Mouse (Mus musculus): Measurements from ENCODE around the gene Rbfox3. TPM values are rescaled to one million over a fixed set of nuclear protein-coding genes. Genes with fewer than 3 reads are reported as not detected.
A peak's percentile ranks its signal among the peaks of the same experiment; 100 is the strongest.

Gene Rbfox3
- total RNA-seq, 2 experiments from 2014 or later: 0.09 TPM; not detected in 1

GRCm38 (mm10) chr11:118554542-118554941, 356.9 kb downstream of the Rbfox3 start:
- DNase-seq (ENCODE audit: low spot score): no peak

GRCm38 (mm10) chr11:118553926-118554325, 357.5 kb downstream of the Rbfox3 start:
- no peak for DNase-seq (ENCODE audit: low spot score)

GRCm38 (mm10) chr11:118553001-118553400, 358.4 kb downstream of the Rbfox3 start:
- peak; percentile 25 for DNase-seq (ENCODE audit: low spot score)

DNA sequence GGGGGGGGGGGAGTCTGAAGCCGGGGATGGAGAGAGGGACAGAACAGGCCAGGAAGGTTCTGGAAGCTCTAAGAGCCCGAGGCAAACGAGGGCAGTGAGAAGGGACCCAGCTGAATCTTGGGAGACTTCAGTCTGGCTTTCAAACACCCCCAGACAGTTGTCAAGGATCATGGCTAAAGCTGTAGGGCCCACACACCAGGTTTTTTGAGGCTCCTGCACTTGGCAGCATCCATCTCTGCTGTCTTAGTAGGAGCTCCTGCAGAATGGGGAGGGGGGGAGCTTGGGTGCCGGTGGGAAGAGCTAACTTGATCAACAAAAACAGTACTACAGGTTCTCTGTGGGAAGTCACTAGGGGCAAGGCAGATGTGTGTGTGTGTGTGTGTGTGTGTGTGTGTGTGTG, 358.9 kb downstream of the Rbfox3 start:
- DNase-seq (ENCODE audit: low spot score): no peak

- no peak for DNase-seq (ENCODE audit: low spot score)
These were observed 359.7 kb downstream of the Rbfox3 start for GRCm38 (mm10) chr11:118551705-118552104.

DNA sequence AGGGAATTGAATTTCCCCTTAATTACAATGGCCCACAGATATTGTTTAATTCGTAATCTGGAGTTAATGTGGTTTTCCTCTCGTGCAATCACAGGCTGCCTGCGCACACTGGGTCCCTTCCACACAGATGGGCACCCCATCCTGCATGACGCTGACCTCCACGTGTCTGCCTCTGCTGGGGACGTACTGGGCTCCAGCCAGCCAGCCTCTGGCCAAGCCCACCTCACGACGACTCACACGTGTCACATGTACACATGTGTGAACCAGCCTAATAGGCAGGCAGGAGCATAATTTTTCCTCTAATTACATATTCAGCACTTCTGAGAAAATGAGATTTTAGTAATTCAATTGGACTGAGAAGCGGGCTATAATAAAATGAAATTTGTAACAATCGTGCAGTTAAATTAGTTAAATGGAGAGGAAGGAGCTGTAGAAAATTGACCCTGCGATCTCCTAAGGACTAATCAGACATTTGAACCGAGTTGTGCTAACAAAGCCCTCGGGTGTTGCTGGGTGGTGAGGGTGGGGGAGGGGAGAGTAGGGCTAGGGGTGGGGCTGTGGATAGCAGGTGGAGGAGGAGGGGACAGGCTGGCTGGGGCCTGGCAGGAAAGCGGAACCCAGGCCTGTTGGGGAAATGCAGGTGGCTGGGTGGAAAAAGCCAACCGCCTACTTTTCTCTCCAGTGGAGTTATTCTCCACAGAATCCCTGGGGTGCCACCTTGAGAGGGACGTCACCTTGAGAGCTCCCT, 360.4 kb downstream of the Rbfox3 start:
- DNase-seq (ENCODE audit: low spot score): no peak

GRCm38 (mm10) chr11:118548242-118548641, 363.2 kb downstream of the Rbfox3 start:
- no peak for DNase-seq (ENCODE audit: low spot score)

DNA sequence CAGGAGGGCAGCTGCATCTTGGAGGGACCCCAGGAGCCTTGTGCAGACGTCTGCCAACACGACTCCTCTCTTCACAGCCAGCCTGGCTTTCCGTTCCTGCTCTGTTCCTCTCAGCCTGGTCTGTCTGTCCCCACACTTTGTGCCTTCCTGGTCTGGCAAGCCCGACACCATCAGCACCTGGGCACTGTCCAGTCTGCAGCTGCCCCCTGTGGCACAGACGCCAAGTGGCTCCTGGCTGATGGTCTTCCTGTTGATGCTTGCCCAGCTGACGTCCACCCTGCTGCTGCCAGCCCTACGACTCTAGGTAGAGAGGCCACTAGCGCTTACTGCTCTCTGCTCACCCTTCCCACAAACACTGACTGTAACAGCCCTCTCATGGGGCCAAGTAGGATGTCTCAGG, 365.1 kb downstream of the Rbfox3 start:
- DNase-seq (ENCODE audit: low spot score): no peak

- no peak for DNase-seq (ENCODE audit: low spot score)
These were observed 365.7 kb downstream of the Rbfox3 start for GRCm38 (mm10) chr11:118545690-118546089.

GRCm38 (mm10) chr11:118544564-118544963, 366.8 kb downstream of the Rbfox3 start:
- no peak for DNase-seq (ENCODE audit: low spot score)

DNA sequence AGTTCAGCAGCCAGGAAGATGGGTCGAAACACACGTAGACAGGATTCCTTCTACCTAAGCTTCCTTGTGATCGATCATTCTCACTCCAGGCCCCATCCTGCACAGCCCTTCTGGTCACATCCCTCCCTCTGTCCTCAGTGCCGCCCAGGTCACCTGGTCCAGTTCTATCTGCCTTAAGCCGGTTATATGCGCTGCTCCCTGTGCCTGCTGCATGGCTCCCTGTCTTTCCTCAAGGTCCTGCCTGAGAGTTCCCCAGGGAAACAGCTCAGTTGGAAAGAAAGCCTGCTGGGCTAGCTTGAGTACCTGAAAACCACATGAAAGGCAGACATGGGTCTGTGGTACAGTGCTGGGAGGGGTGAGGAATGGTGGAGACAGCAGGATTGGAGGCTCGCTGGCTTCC, 368.5 kb downstream of the Rbfox3 start:
- no peak for DNase-seq (ENCODE audit: low spot score)

DNA sequence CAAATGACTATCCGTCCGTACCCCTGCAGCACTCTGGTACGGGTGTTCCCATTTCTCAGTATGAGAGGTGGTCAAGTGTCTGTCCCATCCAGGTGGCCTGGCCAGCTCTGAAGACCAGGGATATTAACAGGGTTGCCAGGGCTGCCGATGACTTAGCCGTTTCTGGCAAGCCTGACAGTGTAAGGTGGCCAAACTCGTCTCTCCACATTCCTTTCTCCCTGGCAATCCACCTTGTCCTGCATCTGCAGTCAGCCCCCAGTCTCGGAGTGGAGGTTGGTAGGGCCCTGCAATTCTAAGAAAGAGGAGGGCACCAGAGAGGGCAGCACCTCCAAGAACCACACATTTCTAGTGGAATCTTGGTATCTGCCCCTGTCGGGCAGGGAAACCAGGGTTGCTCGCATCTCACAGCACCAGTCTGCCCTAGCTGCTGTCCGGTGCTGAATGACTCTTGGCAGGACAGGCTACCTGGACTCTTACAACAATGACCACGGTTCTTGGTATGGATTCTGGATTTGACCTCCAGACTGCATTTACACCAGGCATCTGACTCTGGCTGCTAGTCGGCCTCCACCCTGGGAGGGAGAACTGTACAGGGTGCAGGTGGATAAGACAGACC, 370.9 kb downstream of the Rbfox3 start:
- no peak for DNase-seq (ENCODE audit: low spot score)

DNA sequence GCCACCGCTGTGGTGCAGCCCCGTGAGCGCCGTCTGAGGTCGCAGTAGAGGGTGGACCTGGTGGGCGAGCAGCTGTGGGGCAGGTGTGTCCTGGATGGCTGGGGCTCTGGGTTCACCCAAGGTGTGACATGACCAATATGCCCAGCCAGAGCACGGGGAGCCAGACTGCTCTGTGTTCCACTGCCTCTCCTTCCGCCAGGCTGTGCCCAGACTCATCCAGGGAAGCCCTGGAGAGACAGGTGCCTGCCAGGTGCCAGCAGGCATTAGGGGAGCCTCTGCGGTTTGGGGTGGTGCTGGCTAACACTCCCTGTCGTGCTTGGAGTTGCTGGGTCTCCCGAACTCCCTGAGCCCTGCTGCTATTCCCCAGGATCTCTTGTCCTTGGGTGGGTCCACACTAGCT, 373.4 kb downstream of the Rbfox3 start:
- DNase-seq (ENCODE audit: low spot score): no peak

DNA sequence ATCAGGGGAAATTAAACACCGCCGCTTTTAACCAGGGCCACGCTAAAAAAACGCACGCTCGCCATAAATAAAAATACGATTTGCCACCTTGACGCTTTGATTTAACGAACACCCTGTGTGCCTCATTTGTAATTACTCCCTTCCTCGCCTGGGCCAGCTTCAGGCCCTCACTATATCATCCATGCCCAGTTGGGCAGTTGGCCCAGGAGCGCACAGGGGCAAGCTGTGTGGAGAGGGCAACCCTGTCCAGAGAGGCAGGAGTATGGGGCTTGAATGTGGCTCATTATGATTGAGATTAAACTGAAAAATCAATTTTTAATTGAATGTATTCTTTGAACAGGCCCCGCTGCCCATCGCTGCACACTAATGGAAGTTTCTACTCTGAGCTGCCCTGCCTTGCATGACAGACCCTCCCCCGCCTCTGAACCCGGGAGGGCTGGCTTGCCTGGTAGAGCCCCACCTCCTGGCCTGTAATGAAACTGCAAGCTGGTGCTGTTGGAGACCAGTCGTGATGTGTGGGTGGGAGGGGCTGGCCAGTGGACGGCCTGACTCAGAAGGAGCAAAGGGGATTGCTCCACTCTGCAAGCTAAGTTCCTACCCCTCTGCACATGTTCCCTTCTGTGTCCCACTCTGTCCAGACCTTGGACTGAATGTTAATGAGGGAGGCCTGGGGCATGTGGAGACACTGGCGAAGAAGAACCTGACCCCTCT, 376.9 kb downstream of the Rbfox3 start:
- DNase-seq (ENCODE audit: low spot score): peak; percentile 9

- no peak for DNase-seq (ENCODE audit: low spot score)
These were observed 381.1 kb downstream of the Rbfox3 start for GRCm38 (mm10) chr11:118530313-118530712.

GRCm38 (mm10) chr11:118528761-118529160, 382.6 kb downstream of the Rbfox3 start:
- DNase-seq (ENCODE audit: low spot score): no peak

- no peak for DNase-seq (ENCODE audit: low spot score)
These were observed 386.3 kb downstream of the Rbfox3 start for GRCm38 (mm10) chr11:118525059-118525458.

GRCm38 (mm10) chr11:118523496-118524145, 387.8 kb downstream of the Rbfox3 start:
- no peak for DNase-seq (ENCODE audit: low spot score)

GRCm38 (mm10) chr11:118520932-118521331, 390.5 kb downstream of the Rbfox3 start:
- DNase-seq (ENCODE audit: low spot score): no peak

- DNase-seq (ENCODE audit: low spot score): no peak
These were observed 391.1 kb downstream of the Rbfox3 start for GRCm38 (mm10) chr11:118520251-118520650.

DNA sequence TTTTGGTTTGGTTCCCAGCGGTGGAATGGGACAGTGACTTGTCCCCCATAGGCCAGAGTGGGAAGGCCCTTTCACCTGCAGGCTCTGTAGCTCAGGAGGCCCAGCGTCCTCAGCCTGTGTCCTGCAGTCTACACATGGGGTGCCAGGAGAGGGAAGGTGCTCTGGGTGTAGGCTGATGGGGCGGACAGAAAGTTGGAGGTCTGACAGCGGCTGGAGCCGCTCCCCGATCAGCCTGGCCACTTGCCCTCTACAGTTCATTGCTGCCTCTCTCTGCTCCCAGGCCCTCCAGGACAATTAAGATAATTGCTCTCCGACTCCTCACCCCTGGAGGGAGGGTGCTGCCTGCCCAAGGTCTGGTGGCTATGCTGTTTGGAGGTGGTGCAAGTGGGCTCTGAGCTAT, 392.7 kb downstream of the Rbfox3 start:
- DNase-seq (ENCODE audit: low spot score): no peak

DNA sequence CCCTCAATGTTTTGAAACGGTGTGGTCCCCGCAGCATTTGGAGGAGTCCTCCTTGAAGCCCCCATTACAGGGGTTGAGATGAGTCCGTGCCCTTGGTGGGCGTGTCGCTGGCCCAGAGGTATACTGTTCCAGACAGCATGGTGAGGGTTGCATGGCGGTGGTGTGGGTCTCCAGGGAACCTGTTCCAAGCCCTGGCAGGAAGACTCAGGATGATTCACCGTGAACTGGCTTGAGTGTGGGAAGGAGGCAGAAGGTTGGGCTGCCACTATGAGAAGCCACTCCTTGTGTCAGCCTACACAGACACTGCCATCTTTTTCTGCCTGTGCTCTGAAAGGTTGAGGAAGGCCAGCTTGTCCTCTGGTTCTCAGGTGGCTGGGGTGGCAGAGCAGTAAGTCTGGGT, 393.5 kb downstream of the Rbfox3 start:
- no peak for DNase-seq (ENCODE audit: low spot score)

Data from gastrocnemius, adult 18-20 months (tissue).